Mouse (Mus musculus) stomach, embryonic 14.5 days (tissue): ENCODE measurements around the gene Srgap1. TPM values are rescaled to one million over a fixed set of nuclear protein-coding genes. Genes with fewer than 3 reads are reported as not detected.

Experiments used
- ATAC-seq: fragments of 200-750 bp; cut with Nextera tagmentation; 2 replicates; pipeline ENCODE4 v1.8.0; 2017; ENCODE audit warnings: low read depth, moderate TSS enrichment; ENCODE audit not compliant: insufficient number of reproducible peaks, insufficient read depth, low FRiP score
- H3K27ac ChIP-seq: fragments of 300-500 bp; sonication (generic); 2 replicates; pipeline ENCODE4 v1.5.1; 2014; ENCODE audit warnings: mild to moderate bottlenecking, low read length, moderate library complexity, mixed read lengths
- H3K27me3 ChIP-seq: fragments of 300-500 bp; sonication (generic); 2 replicates; pipeline ENCODE4 v1.6.1; 2014; ENCODE audit warnings: low read length, control low read depth, mixed read lengths; ENCODE audit not compliant: control insufficient read depth, insufficient read depth
- H3K36me3 ChIP-seq: fragments of 300-500 bp; sonication (generic); 2 replicates; pipeline ENCODE4 v1.6.1; 2014; ENCODE audit warnings: mild to moderate bottlenecking, control low read depth, low read length, moderate library complexity, mixed read lengths; ENCODE audit not compliant: control insufficient read depth, insufficient read depth
- H3K4me1 ChIP-seq: fragments of 300-500 bp; sonication (generic); 2 replicates; pipeline ENCODE4 v1.6.1; 2014; ENCODE audit warnings: low read length, control low read depth, mixed read lengths; ENCODE audit not compliant: control insufficient read depth, insufficient read depth
- H3K4me2 ChIP-seq: fragments of 300-500 bp; sonication (generic); replicated peaks from 2 replicates; pipeline ENCODE4 v1.6.1; 2014; ENCODE audit warnings: low read depth, low read length, control low read depth
- H3K4me3 ChIP-seq: fragments of 300-500 bp; sonication (generic); 2 replicates; pipeline ENCODE4 v1.5.1; 2014; ENCODE audit warnings: low read depth, low read length, control low read depth
- H3K9ac ChIP-seq: fragments of 300-500 bp; sonication (generic); replicated peaks from 2 replicates; pipeline ENCODE4 v1.6.1; 2014; ENCODE audit warnings: low read depth, mild to moderate bottlenecking, control low read depth, low read length, moderate library complexity, mixed read lengths
- H3K9me3 ChIP-seq: fragments of 300-500 bp; sonication (generic); 2 replicates; pipeline ENCODE4 v1.6.1; 2016; ENCODE audit warnings: low read depth, low read length, control low read depth; ENCODE audit not compliant: control insufficient read depth
- WGBS: fragments of 180-500 bp; shearing (Covaris S2); extraction: QIAGEN DNeasy Blood & Tissue Kit; methylation state at CpG from one replicate; pipeline ENCODE4 v1.1.7; 2014; 5-methylcytosine and 5-hydroxymethylcytosine counted together
- polyA plus RNA-seq: library from polyadenylated mRNA; unstranded; fragments of >200 nt; fragmentation: Nextera tagmentation; extraction: Ambion mirVana; gene quantifications from 2 replicates; pipeline ENCODE4 v1.2.1, GENCODE M21; 2014

Gene Srgap1
- polyA plus RNA-seq, 1 experiment from 2014 or later: 15.6 TPM

DNA sequence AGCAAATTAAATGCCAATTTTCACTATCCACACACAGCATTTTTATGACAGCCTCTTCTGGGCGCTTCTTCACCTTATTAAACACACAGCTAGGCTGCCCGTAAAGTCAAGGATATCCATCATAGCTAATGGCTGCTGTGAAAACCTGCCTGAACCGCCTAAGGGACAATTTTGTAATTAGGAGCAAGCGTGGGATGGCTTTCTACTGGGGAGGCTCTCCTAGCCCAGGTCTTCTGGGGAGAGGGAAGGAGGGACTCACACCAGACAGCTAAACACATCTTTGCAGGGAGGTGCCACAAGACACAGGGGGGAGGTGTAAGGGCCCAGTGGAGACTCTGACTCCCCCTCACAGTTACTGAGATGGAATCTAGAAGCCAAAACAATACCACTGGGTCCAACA, 91.4 kb downstream of the Srgap1 start:
- Histone ChIP-seq H3K27me3 (no peaks in the 10 kb centered on the region), H3K4me3 (no peak overlapping the region), H3K27ac (no peak overlapping the region), H3K4me2 (no peak overlapping the region), H3K4me1 (0 out of 2 replicates have a peak, but pooled peaks cover 5% of the 10 kb centered on the region), H3K9me3 (no peaks in the 10 kb centered on the region), H3K9ac (no peak overlapping the region), H3K36me3 (no peaks in the 10 kb centered on the region)
- 0 out of 2 replicates have a peak, but pooled peaks have one; percentile 11 for ATAC-seq
- 52% methylated on average over 4 of the region's 4 CpGs for WGBS

GRCm38 (mm10) chr10:121954877-121955276, 92.2 kb downstream of the Srgap1 start:
- WGBS: 88% methylated on average over 6 of the region's 6 CpGs
- no peak for ATAC-seq

DNA sequence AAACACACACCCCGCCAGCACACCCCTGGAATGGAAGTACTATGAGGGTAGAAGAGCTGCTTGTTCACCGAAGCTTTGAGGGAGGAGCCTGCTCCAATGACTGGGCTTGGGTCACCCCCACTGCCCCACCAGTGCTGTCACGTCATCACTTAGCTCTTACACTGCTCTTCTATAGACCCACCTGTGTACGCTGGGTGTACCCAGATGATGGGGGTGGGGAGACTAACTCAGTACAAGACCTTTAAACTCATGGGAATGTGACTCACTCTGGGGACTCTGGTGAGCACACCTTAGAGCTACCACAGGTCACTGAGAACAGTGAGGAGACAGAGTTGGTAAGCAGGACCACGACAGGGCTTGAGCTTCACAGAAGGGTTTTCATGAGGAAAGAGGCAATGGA, 94.1 kb downstream of the Srgap1 start:
- Histone ChIP-seq H3K9me3 (no peaks in the 10 kb centered on the region), H3K27me3 (no peaks in the 10 kb centered on the region), H3K4me1 (0 out of 2 replicates have a peak, but pooled peaks cover 5% of the 10 kb centered on the region), H3K4me3 (no peak overlapping the region), H3K27ac (no peak overlapping the region), H3K9ac (no peak overlapping the region), H3K36me3 (no peaks in the 10 kb centered on the region), H3K4me2 (no peak overlapping the region)
- WGBS: 86% methylated on average over 5 of the region's 5 CpGs
- no peak for ATAC-seq

More at GRCm38 (mm10) chr10:121954877-121955276, 92.2 kb downstream of the Srgap1 start:
- Histone ChIP-seq H3K9me3 (no peaks in the 10 kb centered on the region), H3K9ac (no peak overlapping the region), H3K27me3 (no peaks in the 10 kb centered on the region), H3K27ac (no peak overlapping the region), H3K4me1 (0 out of 2 replicates have a peak, but pooled peaks cover 5% of the 10 kb centered on the region), H3K4me2 (no peak overlapping the region), H3K36me3 (no peaks in the 10 kb centered on the region), H3K4me3 (no peak overlapping the region)

DNA sequence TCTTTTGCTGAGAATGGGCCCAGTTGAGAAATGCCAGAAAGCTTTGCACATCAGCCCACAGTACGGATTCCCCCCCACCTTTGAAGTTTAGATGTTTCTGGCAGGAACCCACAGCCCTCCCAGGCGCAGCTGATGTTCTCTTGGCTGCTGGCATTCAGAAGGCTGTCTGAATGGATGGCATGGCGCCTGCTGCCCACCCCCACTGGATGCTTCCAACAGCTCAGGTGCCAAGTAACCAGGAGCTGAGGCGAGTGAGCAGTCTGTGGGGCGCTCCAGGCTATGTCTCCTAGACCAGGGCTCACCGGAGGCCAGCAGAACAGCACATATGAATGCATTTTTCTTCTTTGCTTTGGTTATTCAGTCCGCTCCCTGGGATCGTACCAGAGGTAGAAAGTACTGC, 100.9 kb downstream of the Srgap1 start:
- WGBS: 86% methylated on average over 8 of the region's 8 CpGs
- no peak overlapping the region for H3K27ac ChIP-seq
- no peaks in the 10 kb centered on the region for H3K36me3 ChIP-seq
- ATAC-seq: no peak
- no peaks in the 10 kb centered on the region for H3K9me3 ChIP-seq
- no peaks in the 10 kb centered on the region for H3K27me3 ChIP-seq
- H3K9ac ChIP-seq: no peak overlapping the region
- H3K4me1 ChIP-seq: no peaks in the 10 kb centered on the region
- no peak overlapping the region for H3K4me2 ChIP-seq
- no peak overlapping the region for H3K4me3 ChIP-seq

DNA sequence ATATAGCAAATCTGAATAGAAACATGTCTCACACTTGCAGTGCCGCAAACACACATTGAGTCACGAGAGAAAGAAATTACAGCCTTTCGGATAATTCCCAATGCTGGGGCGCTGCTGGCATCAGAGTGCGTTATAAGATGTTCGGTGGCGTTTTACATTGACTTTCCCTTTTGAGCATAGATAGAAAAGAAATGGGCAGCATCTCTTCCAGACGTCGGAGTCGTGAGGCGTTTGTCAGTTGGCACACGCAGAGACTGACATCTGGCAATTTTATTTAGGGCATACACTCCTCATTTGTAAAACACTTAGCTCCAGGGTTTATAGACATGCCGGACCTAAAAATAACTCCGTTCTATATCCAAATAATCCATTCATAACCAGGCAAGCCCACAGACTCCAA, 115.2 kb downstream of the Srgap1 start:
- Histone ChIP-seq H3K27me3 (no peaks in the 10 kb centered on the region), H3K36me3 (no peaks in the 10 kb centered on the region), H3K4me2 (no peak overlapping the region), H3K4me3 (no peak overlapping the region), H3K9ac (no peak overlapping the region), H3K9me3 (no peaks in the 10 kb centered on the region), H3K27ac (no peak overlapping the region), H3K4me1 (no peaks in the 10 kb centered on the region)
- ATAC-seq: no peak
- WGBS: 86% methylated on average over 14 of the region's 14 CpGs

GRCm38 (mm10) chr10:121926094-121926493, 121.0 kb downstream of the Srgap1 start:
- Histone ChIP-seq H3K27me3 (no peaks in the 10 kb centered on the region), H3K4me2 (no peak overlapping the region), H3K9me3 (no peaks in the 10 kb centered on the region), H3K4me3 (no peak overlapping the region), H3K27ac (no peak overlapping the region), H3K36me3 (peaks cover 2% of the 10 kb centered on the region; the same call in 1 of the 2 replicates), H3K9ac (no peak overlapping the region), H3K4me1 (no peaks in the 10 kb centered on the region)
- WGBS: 42% methylated on average over 3 of the region's 3 CpGs
- ATAC-seq: no peak

- Histone ChIP-seq H3K4me3 (no peak overlapping the region), H3K4me2 (no peak overlapping the region), H3K4me1 (0 out of 2 replicates have a peak, but pooled peaks cover 12% of the 10 kb centered on the region), H3K27ac (no peak overlapping the region), H3K9ac (no peak overlapping the region), H3K9me3 (no peaks in the 10 kb centered on the region), H3K36me3 (peaks cover 2% of the 10 kb centered on the region; the same call in 1 of the 2 replicates), H3K27me3 (no peaks in the 10 kb centered on the region)
- WGBS: 61% methylated on average over 8 of the region's 8 CpGs
- no peak for ATAC-seq
Observed at GRCm38 (mm10) chr10:121919016-121919415, 128.1 kb downstream of the Srgap1 start.

DNA sequence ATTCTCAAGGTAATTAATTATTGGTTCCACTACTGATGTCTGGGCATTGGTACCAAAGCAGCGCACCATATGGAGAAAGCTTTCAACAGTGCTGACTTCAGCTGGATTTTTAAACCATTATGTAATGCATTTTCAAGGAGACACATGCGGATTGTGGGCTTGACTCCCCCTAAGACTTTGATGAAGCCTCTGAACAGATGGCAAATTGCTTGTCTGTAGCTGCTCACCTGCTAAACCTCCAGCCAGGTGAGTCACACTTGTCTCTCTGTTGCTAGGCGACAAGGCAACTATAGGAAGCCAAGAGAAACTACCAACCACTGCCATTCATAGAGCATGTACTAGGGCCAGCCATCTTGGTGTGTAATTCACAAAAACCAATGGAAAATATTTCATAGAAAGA, 128.5 kb downstream of the Srgap1 start:
- 66% methylated on average over 3 of the region's 3 CpGs for WGBS
- Histone ChIP-seq H3K27me3 (no peaks in the 10 kb centered on the region), H3K4me3 (no peak overlapping the region), H3K4me1 (0 out of 2 replicates have a peak, but pooled peaks cover 12% of the 10 kb centered on the region), H3K27ac (no peak overlapping the region), H3K36me3 (peaks cover 2% of the 10 kb centered on the region; the same call in 1 of the 2 replicates), H3K4me2 (no peak overlapping the region), H3K9me3 (no peaks in the 10 kb centered on the region), H3K9ac (no peak overlapping the region)
- ATAC-seq: no peak

- Histone ChIP-seq H3K9ac (no peak overlapping the region), H3K4me2 (0 out of 2 replicates have a peak overlapping the region, but pooled peaks have one; percentile 4), H3K27me3 (no peaks in the 10 kb centered on the region), H3K9me3 (no peaks in the 10 kb centered on the region), H3K27ac (no peak overlapping the region), H3K36me3 (no peaks in the 10 kb centered on the region), H3K4me1 (0 out of 2 replicates have a peak, but pooled peaks cover 12% of the 10 kb centered on the region), H3K4me3 (no peak overlapping the region)
- 0 out of 2 replicates have a peak, but pooled peaks have one; percentile 23 for ATAC-seq
- WGBS: 38% methylated on average over 12 of the region's 12 CpGs
Observed at GRCm38 (mm10) chr10:121915530-121915929, 131.6 kb downstream of the Srgap1 start.
